Mouse (Mus musculus): Measurements from ENCODE around the gene Drc1.

Drc1 gene

DNA sequence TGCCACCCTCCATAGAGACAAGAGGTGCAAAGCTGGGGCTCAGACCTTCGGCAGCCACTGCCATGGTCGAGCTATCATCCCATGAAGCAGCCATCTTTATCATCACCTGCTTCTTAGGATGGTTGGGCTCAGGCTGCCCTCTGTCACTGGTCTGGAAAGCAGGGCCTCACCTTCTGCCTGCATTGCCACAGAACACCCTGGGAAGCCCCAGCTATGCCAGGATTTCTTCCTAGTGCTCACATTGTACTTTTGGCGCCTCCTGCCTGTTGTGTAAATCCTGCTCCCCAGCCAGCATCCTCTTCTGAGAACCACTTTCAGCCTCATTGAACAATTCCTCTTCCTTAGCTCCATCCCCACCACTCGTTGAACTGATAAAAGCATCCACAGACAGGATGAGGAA is 134.7 kb downstream of the Drc1 start:
- DNase-seq (ENCODE audit: low read depth, low spot score) = no peak

Measured in R1 (cell line).